Mouse (Mus musculus) adrenal gland (tissue): ENCODE measurements around the gene A830005F24Rik.
"Not testable (repeated sequence)": the region's sequence is repeated elsewhere in the genome, so short reads cannot be mapped to it uniquely, and the experiment has no call there.

Experiments
- intact Hi-C: fragments of 180-260 bp; cut with DNase I; formaldehyde crosslinking; loops from one replicate; pipeline ENCODE4 v1.15.1; 2025
- long read RNA-seq, 2 experiments: library from polyadenylated mRNA; unstranded; transcript quantifications; one replicate each; pipeline ENCODE4 v2.0.0; 2020; ENCODE audit warnings: borderline replicate concordance in 1 of 2; ENCODE audit not compliant: insufficient replicate concordance in 1 of 2

A830005F24Rik gene
- long read RNA-seq, experiment 1: 0 reads
- long read RNA-seq, experiment 2: 0 reads

- intact Hi-C loops: no loop called here
Observed at GRCm38 (mm10) chr13:48513003-48513929, at the start of gene A830005F24Rik, which contains the start of gene Zfp169. Gene A830005F24Rik (plus strand): TSS chr13:48513570. Gene Zfp169 (minus strand): TSS chr13:48513451.

- intact Hi-C loops: loop anchor here (5.0 to 10.0 kb wide), 5 partner anchors 189 to 1162 kb away; no protein-coding TSS in a partner anchor
Observed at GRCm38 (mm10) chr13:48464170-48464569, 49.2 kb upstream of the A830005F24Rik start.

DNA sequence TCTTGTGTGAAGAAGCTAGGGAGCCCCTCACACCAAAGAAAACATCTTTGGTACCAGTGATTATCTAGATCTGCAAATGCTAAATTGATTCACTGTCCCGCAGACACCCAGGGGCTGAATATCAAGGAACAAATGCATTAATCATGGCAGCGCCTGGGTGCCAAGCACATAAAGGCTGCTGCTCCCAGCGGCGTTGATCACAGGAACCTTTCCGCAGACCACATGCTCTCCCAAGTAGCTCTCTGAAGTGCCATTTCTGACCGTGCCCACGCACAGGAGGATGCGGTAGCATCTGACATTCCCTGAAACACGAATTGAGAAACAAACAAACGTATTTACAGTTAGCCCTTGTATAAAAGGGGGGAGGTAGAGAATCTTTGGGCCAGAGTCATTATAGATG is 47.2 kb upstream of the A830005F24Rik start:
- intact Hi-C loops: loop anchor here (10.0 kb wide), 2 partner anchors 191 to 631 kb away; no protein-coding TSS in a partner anchor

DNA sequence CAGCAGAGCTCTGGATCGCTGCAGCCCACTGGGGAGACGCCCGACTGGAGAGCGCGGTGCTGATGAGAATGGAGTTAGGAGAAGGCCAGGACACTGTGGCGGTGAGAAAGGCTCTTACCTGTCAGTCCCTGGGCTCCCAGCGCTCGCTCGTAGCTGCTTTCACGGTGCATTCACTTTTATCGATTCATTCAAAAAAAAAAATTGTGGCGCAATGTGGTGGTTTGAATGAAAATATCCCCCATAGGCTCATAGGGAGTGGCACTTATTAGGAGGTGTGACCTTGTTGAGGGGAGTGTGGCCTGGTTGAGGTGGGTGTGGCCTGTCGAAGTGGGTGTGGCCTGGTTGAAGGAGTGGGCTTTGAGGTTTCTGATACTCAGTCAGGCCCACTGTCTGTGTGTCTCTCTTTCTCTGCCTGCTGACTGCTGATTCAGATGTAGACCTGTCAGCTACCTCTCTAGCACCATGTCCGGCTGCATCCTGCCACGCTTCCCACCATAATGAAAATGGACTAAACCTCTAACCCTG is 44.7 kb upstream of the A830005F24Rik start:
- intact Hi-C loops: loop anchor here (10.0 kb wide), 2 partner anchors 194 to 634 kb away; no protein-coding TSS in a partner anchor

GRCm38 (mm10) chr13:48483606-48484005 is 29.8 kb upstream of the A830005F24Rik start:
- intact Hi-C loops: no loop called here

- intact Hi-C loops: no loop called here
Observed at GRCm38 (mm10) chr13:48490396-48491182, 22.8 kb upstream of the A830005F24Rik start.

DNA sequence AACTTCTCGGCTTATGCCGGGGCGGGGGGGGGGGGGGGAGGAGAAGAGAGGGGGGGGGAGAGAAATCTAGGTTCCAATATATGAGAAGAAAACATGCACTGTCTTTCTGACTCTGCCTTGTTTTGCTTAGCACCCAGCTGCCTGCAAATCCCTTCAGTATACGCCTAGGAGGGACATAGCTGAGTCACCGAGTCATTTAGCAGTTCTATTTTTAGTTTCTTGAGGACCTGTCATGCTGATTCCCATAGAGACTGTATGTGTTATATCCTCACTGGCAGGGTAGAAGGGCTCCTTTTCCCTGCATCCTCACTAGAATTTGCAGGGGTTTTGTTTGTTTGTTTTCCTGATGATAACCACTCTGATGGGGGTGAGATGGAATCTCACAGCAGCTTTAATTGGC is 20.2 kb upstream of the A830005F24Rik start:
- intact Hi-C loops: no loop called here

DNA sequence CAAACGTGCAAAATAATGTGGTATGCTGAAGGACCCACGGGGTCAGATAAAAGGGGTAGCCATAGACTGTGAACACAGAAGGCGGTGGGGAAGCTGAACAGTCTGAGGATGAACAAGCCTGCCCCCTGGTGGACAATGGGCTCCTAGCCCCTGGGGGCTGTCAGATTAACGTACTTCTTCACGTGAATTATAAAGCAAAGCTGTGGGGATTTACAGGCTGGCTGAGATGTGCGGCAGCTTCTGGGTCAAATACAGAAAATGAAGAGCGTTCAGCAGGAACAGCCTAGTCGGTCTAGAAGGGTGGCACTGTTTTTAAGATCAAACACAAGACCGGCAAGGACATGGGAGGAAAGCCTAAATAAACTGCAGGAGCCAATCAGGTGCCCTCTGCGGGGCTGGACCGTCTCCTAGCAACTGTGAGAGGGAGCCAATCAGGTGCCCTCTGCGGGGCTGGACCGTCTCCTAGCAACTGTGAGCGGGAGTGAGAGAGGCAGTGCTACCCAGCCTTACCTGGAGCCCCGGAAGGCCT is 15.6 kb upstream of the A830005F24Rik start:
- intact Hi-C loops: no loop called here

- intact Hi-C loops: no loop called here
Observed at GRCm38 (mm10) chr13:48498676-48499075, 14.7 kb upstream of the A830005F24Rik start.

- intact Hi-C loops: no loop called here
Observed at GRCm38 (mm10) chr13:48502422-48502821, 10.9 kb upstream of the A830005F24Rik start.

GRCm38 (mm10) chr13:48508661-48509060 is 4.7 kb upstream of the A830005F24Rik start:
- intact Hi-C loops: no loop called here

GRCm38 (mm10) chr13:48515861-48516260 is 2.5 kb downstream of the A830005F24Rik start:
- intact Hi-C loops: no loop called here

- intact Hi-C loops: not testable (repeated sequence)
Observed at GRCm38 (mm10) chr13:48519122-48519521, 5.8 kb downstream of the A830005F24Rik start.

DNA sequence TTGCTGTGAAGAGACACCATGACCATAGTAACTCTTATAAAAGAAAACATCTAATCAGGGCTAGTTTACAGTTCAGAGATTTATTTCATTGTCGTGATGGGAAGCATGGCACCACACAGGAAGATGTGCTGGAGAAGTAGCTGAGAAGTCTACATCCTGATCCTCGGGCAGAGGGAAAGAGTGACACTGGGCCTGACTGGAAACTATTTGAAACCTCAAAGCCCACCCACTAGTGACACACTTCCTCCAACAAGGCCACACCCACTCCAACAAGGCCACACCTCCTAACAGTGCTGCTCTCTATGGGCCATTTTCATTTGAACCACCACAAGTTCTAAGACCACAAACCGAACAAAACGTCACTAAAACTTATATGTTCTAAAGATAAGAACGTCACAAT is 12.4 kb downstream of the A830005F24Rik start:
- intact Hi-C loops: loop anchor here (2.0 kb wide), 1 partner anchor 111 kb away; no protein-coding TSS in a partner anchor

DNA sequence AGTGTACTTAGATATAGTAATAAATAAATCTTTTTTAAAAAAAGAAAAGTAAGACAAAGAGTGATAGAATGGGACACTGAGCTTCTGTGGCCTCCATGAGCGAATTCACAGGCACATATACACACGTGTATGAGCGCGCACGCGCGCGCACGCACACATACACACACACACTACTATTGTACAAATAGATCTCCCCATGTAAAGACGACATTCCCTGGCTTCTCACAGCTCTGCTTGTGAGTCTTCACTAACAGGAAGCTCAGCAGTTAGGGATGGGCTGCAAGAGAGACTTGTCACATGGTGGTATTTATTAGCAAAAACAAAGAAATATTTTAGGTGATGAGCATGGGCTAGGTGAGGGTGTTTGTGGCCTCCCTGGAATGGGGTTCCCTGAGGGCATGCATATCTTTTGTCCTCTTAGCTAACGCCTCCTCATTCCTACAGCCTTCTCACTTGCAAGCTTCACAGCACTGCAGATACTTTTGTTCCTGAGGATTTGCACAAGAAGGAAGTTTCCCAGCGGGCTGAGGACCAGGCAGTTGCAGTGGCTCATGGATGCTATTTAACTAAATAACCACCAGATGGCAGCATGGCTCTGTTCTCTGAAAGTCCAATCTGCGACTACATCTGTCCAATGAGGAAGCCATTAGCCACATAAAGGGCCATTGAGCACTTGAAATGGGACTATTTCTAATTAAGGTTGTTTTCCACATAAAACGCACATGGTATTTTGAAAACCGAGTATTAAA is 14.9 kb downstream of the A830005F24Rik start:
- intact Hi-C loops: loop anchor here (2.0 kb wide), 1 partner anchor 45 kb away; no protein-coding TSS in a partner anchor

DNA sequence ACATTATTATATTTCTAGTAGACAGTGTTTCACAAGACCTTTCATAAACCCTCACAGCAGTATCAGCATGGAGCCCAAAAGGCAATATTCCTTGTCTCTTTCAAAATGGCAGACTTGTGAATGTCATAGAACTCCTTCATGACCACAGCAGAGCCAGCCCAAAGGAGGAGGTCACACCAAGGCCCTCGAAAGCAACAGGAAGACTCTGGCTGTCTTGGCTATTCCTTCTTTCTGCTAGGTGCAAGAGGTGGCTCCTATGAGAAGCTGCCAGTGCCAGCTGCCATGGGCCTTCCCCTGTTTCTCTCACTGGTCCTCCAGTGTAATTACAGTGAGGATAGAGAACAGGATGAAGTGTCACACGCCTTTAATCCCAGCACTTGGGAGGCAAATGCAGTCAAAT is 15.7 kb downstream of the A830005F24Rik start:
- intact Hi-C loops: loop anchor here (2.0 kb wide), 1 partner anchor 44 kb away; no protein-coding TSS in a partner anchor

GRCm38 (mm10) chr13:48530685-48531084 is 17.3 kb downstream of the A830005F24Rik start:
- intact Hi-C loops: no loop called here

GRCm38 (mm10) chr13:48531448-48531847 is 18.1 kb downstream of the A830005F24Rik start:
- intact Hi-C loops: no loop called here

DNA sequence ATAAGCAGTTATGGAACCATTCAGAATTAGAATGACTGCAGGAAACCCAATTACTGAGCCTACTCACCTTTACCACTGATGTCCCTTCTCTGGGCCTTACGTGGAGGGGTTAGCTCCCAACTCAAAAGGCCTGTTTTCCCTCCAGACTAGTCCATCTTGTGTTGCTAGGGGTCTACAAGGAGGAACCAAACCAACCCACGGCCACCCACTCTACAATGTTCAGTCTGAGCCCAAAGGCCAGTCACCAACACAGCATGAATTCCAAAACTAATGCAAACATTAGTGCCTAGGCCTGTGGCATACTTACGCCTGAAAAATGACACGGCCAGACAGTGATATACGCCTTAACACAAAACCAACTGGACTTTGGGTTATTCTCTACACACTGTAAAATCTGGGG is 20.1 kb downstream of the A830005F24Rik start:
- intact Hi-C loops: no loop called here

- intact Hi-C loops: no loop called here
Observed at GRCm38 (mm10) chr13:48540488-48540887, 27.1 kb downstream of the A830005F24Rik start.
